Mouse (Mus musculus) stomach, postnatal 0 days (tissue): ENCODE data around the gene Grhl3.

Experiments used
- CTCF ChIP-seq: IDR thresholded peaks from 2 replicates; pipeline ENCODE4 v1.5.1; 2016; ENCODE audit warnings: antibody characterized with exemption, low read depth, mild to moderate bottlenecking, moderate library complexity
- EP300 ChIP-seq: optimal IDR thresholded peaks from 2 replicates; pipeline ENCODE3; 2016; ENCODE audit warnings: antibody characterized with exemption

- TF ChIP-seq CTCF = no peak
- no peak for TF ChIP-seq EP300
These were observed 48.4 kb downstream of the Grhl3 start for GRCm38 (mm10) chr4:135525057-135525456.
